Mouse (Mus musculus) brain, embryonic 14.5 days (tissue): ENCODE results near the gene Amer2.

Source experiments
- CTCF ChIP-seq: fragments of 200-500 bp; IDR thresholded peaks from 2 replicates; pipeline ENCODE4 v1.5.1; 2012; ENCODE audit warnings: inconsistent platforms, mild to moderate bottlenecking, moderate library complexity, borderline replicate concordance; ENCODE audit not compliant: insufficient read depth, insufficient read length; ENCODE audit errors: extremely low read depth
- POLR2A ChIP-seq: fragments of 200-500 bp; IDR thresholded peaks from 2 replicates; pipeline ENCODE4 v1.6.1; 2012; ENCODE audit warnings: mild to moderate bottlenecking, inconsistent platforms, borderline replicate concordance; ENCODE audit not compliant: poor library complexity, insufficient read depth, insufficient read length, severe bottlenecking; ENCODE audit errors: extremely low read depth

- TF ChIP-seq CTCF: no peak
- TF ChIP-seq POLR2A: no peak
These were observed 32.8 kb downstream of the Amer2 start for GRCm38 (mm10) chr14:60405829-60406228.
